Mouse (Mus musculus) 3T3-L1 (cell line): ENCODE measurements at regions not wholly inside any gene's neighbourhood (a gene's known extent, or its start where the extent isn't known, plus 50 kb on each side); places are given as distances from the start of the nearest gene placed in this dataset.

Experiments
- DNase-seq: peaks from one replicate; pipeline ENCODE4 v3.0.0-alpha.2; 2015; ENCODE audit warnings: low read depth, low spot score

- no peak for DNase-seq
Observed at GRCm38 (mm10) chr7:63811816-63812215, 104.8 kb upstream of the E030018B13Rik start.

GRCm38 (mm10) chr7:63815531-63815930, 101.1 kb upstream of the E030018B13Rik start:
- DNase-seq = no peak

GRCm38 (mm10) chr7:63816056-63816941, 100.4 kb upstream of the E030018B13Rik start:
- peak; percentile 53 for DNase-seq

GRCm38 (mm10) chr7:63817476-63817875, 99.2 kb upstream of the E030018B13Rik start:
- no peak for DNase-seq

GRCm38 (mm10) chr7:63818105-63818504, 98.6 kb upstream of the E030018B13Rik start:
- DNase-seq = no peak

GRCm38 (mm10) chr7:63820286-63820685, 96.4 kb upstream of the E030018B13Rik start:
- DNase-seq = no peak

GRCm38 (mm10) chr7:63822001-63822400, 94.7 kb upstream of the E030018B13Rik start:
- DNase-seq = peak; percentile 3

GRCm38 (mm10) chr7:63824009-63824408, 92.6 kb upstream of the E030018B13Rik start:
- no peak for DNase-seq

- no peak for DNase-seq
Observed at GRCm38 (mm10) chr7:63829362-63829920, 87.2 kb upstream of the E030018B13Rik start.

- peak; percentile 9 for DNase-seq
Observed at GRCm38 (mm10) chr7:63833676-63834075, 83.0 kb upstream of the E030018B13Rik start.

GRCm38 (mm10) chr7:63835958-63836357, 80.7 kb upstream of the E030018B13Rik start:
- DNase-seq = no peak
